Mouse (Mus musculus): ENCODE measurements around the gene Fam184b.

Gene Fam184b

GRCm38 (mm10) chr5:45519960-45520808 is 119.2 kb downstream of the Fam184b start, which contains the start of gene Med28:
Gene Med28 (plus strand): TSS chr5:45520229.
- in situ Hi-C loops (cut with MboI, MseI), result loop anchor here in 1 of 2 experiments (5.0 to 25.0 kb wide), 2 partner anchors 147 to 342 kb away; partner anchors contain the start of genes Lcorl and Ncapg

GRCm38 (mm10) chr5:45515151-45515743 is 124.2 kb downstream of the Fam184b start:
- in situ Hi-C loops (cut with MboI, MseI), result loop anchor here in 1 of 2 experiments (25.0 kb wide), 1 partner anchor 347 kb away; the partner anchor contains the start of gene Lcorl

- in situ Hi-C loops (cut with MboI, MseI), result loop anchor here in 1 of 2 experiments (25.0 kb wide), 1 partner anchor 348 kb away; the partner anchor contains the start of gene Lcorl
Observed at GRCm38 (mm10) chr5:45514599-45514998, 124.8 kb downstream of the Fam184b start.

- in situ Hi-C loops (cut with MboI, MseI), result loop anchor here in 1 of 2 experiments (25.0 kb wide), 1 partner anchor 349 kb away; the partner anchor contains the start of gene Lcorl
Observed at GRCm38 (mm10) chr5:45513511-45513910, 125.9 kb downstream of the Fam184b start.

- in situ Hi-C loops (cut with MboI, MseI), result loop anchor here in 1 of 2 experiments (25.0 kb wide), 1 partner anchor 349 kb away; the partner anchor contains the start of gene Lcorl
Observed at GRCm38 (mm10) chr5:45512908-45513307, 126.5 kb downstream of the Fam184b start.

GRCm38 (mm10) chr5:45510071-45510470 is 129.3 kb downstream of the Fam184b start:
- in situ Hi-C loops (cut with MboI, MseI), result loop anchor here in 1 of 2 experiments (25.0 kb wide), 1 partner anchor 352 kb away; the partner anchor contains the start of gene Lcorl

GRCm38 (mm10) chr5:45497564-45497963 is 141.8 kb downstream of the Fam184b start:
- in situ Hi-C loops (cut with MboI, MseI), result no loop called here

GRCm38 (mm10) chr5:45496930-45497550 is 142.4 kb downstream of the Fam184b start:
- in situ Hi-C loops (cut with MboI, MseI), result no loop called here

- in situ Hi-C loops (cut with MboI, MseI), result no loop called here
Observed at GRCm38 (mm10) chr5:45496479-45496878, 142.9 kb downstream of the Fam184b start.

GRCm38 (mm10) chr5:45496042-45496441 is 143.4 kb downstream of the Fam184b start:
- in situ Hi-C loops (cut with MboI, MseI), result no loop called here

GRCm38 (mm10) chr5:45495429-45495975 is 143.9 kb downstream of the Fam184b start:
- in situ Hi-C loops (cut with MboI, MseI), result no loop called here

GRCm38 (mm10) chr5:45494093-45494755 is 145.2 kb downstream of the Fam184b start:
- in situ Hi-C loops (cut with MboI, MseI), result loop anchor here (5.0 kb wide), 1 partner anchor 47 kb away; no protein-coding TSS in a partner anchor

GRCm38 (mm10) chr5:45493191-45494092 is 146.0 kb downstream of the Fam184b start, which contains the start of gene Lap3:
Gene Lap3 (plus strand): TSS chr5:45493374.
- in situ Hi-C loops (cut with MboI, MseI), result loop anchor here (5.0 kb wide), 1 partner anchor 46 kb away; no protein-coding TSS in a partner anchor

- in situ Hi-C loops (cut with MboI, MseI), result loop anchor here (5.0 kb wide), 1 partner anchor 44 kb away; no protein-coding TSS in a partner anchor
Observed at GRCm38 (mm10) chr5:45491776-45492175, 147.6 kb downstream of the Fam184b start.

- in situ Hi-C loops (cut with MboI, MseI), result no loop called here
Observed at GRCm38 (mm10) chr5:45483654-45484053, 155.8 kb downstream of the Fam184b start.

- in situ Hi-C loops (cut with MboI, MseI), result no loop called here
Observed at GRCm38 (mm10) chr5:45482607-45483006, 156.8 kb downstream of the Fam184b start.

GRCm38 (mm10) chr5:45481125-45481524 is 158.3 kb downstream of the Fam184b start:
- in situ Hi-C loops (cut with MboI, MseI), result no loop called here

GRCm38 (mm10) chr5:45480066-45480465 is 159.3 kb downstream of the Fam184b start:
- in situ Hi-C loops (cut with MboI, MseI), result no loop called here
